Comparison of ENCODE assay signal across 13 mouse cellular contexts in genomic region chr8:40019281-40019943, GRCm38 (mm10).
"Had no signal": no experiment of that assay in that cellular context is flagged by ENCODE, and none has a peak within 500 bp of the region (broad histone marks: within the 10 kb centered on the region; RNA-seq: fewer than 3 reads in every experiment).

No protein-coding gene starts in this region.

- H3K27ac ChIP-seq: layer of hippocampus, adult 2 months; limb, embryonic 12.5 days; liver, embryonic 13.5 days; midbrain, embryonic 13.5 days; neural tube, embryonic 12.5 days had no signal

- H3K9me3 ChIP-seq: limb, embryonic 12.5 days; liver, embryonic 13.5 days; midbrain, embryonic 13.5 days; neural tube, embryonic 12.5 days had no signal

- DNase-seq: kidney, postnatal 10 days; kidney, postnatal 4 days; liver; liver, embryonic 13.5 days; liver, postnatal 0 days; lung, postnatal 36 days; right cerebral cortex, postnatal 4 days; spleen, adult 18-20 months; thymus, postnatal 36 days had no signal

- H3K4me2 ChIP-seq: limb, embryonic 12.5 days; liver, embryonic 13.5 days; midbrain, embryonic 13.5 days; neural tube, embryonic 12.5 days had no signal

- ATAC-seq: liver, postnatal 0 days; midbrain, embryonic 13.5 days had no signal

- H3K4me3 ChIP-seq: layer of hippocampus, adult 2 months; limb, embryonic 12.5 days; liver, embryonic 13.5 days; midbrain, embryonic 13.5 days; neural tube, embryonic 12.5 days had no signal

- H3K27me3 ChIP-seq: limb, embryonic 12.5 days; liver, embryonic 13.5 days; midbrain, embryonic 13.5 days; neural tube, embryonic 12.5 days had no signal

- H3K9ac ChIP-seq: limb, embryonic 12.5 days; liver, embryonic 13.5 days; liver, postnatal 0 days; midbrain, embryonic 13.5 days; neural tube, embryonic 12.5 days had no signal

- H3K4me1 ChIP-seq: limb, embryonic 12.5 days; liver, embryonic 13.5 days; midbrain, embryonic 13.5 days; neural tube, embryonic 12.5 days had no signal

- H3K36me3 ChIP-seq: limb, embryonic 12.5 days; liver, embryonic 13.5 days; midbrain, embryonic 13.5 days; neural tube, embryonic 12.5 days had no signal
